Mouse (Mus musculus) testis, adult 2 months (tissue): ENCODE results near the gene Tuba1c. TPM values are rescaled to one million over a fixed set of nuclear protein-coding genes. Genes with fewer than 3 reads are reported as not detected.

Source experiments
- H3K27ac ChIP-seq: fragments of 200-500 bp; 2 replicates; pipeline ENCODE4 v1.5.1; 2012; ENCODE audit warnings: low read depth, low read length; ENCODE audit not compliant: control insufficient read depth, insufficient read depth
- H3K27me3 ChIP-seq: fragments of 200-500 bp; 2 replicates; pipeline ENCODE4 v1.6.1; 2012; ENCODE audit warnings: mild to moderate bottlenecking, low read length, moderate library complexity; ENCODE audit not compliant: control insufficient read depth, insufficient read depth
- H3K36me3 ChIP-seq: fragments of 200-500 bp; 2 replicates; pipeline ENCODE4 v1.6.1; 2012; ENCODE audit warnings: mild to moderate bottlenecking, low read length; ENCODE audit not compliant: control insufficient read depth, insufficient read depth
- H3K4me1 ChIP-seq: fragments of 200-500 bp; 2 replicates; pipeline ENCODE4 v1.6.1; 2012; ENCODE audit warnings: low read length; ENCODE audit not compliant: control insufficient read depth, insufficient read depth
- H3K4me3 ChIP-seq: fragments of 200-500 bp; 2 replicates; pipeline ENCODE4 v1.5.1; 2012; ENCODE audit warnings: low read depth, mild to moderate bottlenecking, low read length, moderate library complexity, mixed read lengths; ENCODE audit not compliant: control insufficient read depth
- CTCF ChIP-seq: fragments of 200-500 bp; IDR thresholded peaks from 2 replicates; pipeline ENCODE4 v1.5.1; 2012; ENCODE audit warnings: low read depth, mild to moderate bottlenecking, inconsistent platforms, low read length, moderate library complexity; ENCODE audit not compliant: control insufficient read depth, insufficient read depth, insufficient replicate concordance
- POLR2A ChIP-seq: fragments of 200-500 bp; IDR thresholded peaks from 2 replicates; pipeline ENCODE4 v1.6.1; 2012; ENCODE audit warnings: low read depth, mild to moderate bottlenecking, inconsistent platforms, low read length, moderate library complexity; ENCODE audit not compliant: control insufficient read depth
- polyA plus RNA-seq: library from polyadenylated mRNA; depleted of rRNA; stranded (reverse); fragments of >200 nt; gene quantifications from 2 replicates; pipeline ENCODE4 v1.2.3, GENCODE M21; 2012

Tuba1c gene
- polyA plus RNA-seq, 1 experiment: 227 TPM

- no peak for TF ChIP-seq CTCF
- H3K4me1 ChIP-seq: no peaks in the 10 kb centered on the region
- no peaks in the 10 kb centered on the region for H3K27me3 ChIP-seq
- H3K27ac ChIP-seq: no peak overlapping the region
- H3K4me3 ChIP-seq: no peak overlapping the region
- no peaks in the 10 kb centered on the region for H3K36me3 ChIP-seq
Observed at GRCm38 (mm10) chr15:99011946-99012345, 17.7 kb upstream of the Tuba1c start.

- no peak overlapping the region for H3K4me3 ChIP-seq
- H3K36me3 ChIP-seq: no peaks in the 10 kb centered on the region
- H3K4me1 ChIP-seq: peaks cover 5% of the 10 kb centered on the region
- H3K27me3 ChIP-seq: no peaks in the 10 kb centered on the region
- no peak overlapping the region for H3K27ac ChIP-seq
- TF ChIP-seq POLR2A: no peak
- TF ChIP-seq CTCF: no peak
Observed at GRCm38 (mm10) chr15:99014496-99015030, 15.1 kb upstream of the Tuba1c start.

- no peak overlapping the region for H3K4me3 ChIP-seq
- TF ChIP-seq POLR2A (no peak), CTCF (no peak)
- H3K36me3 ChIP-seq: no peaks in the 10 kb centered on the region
- H3K4me1 ChIP-seq: peaks cover 5% of the 10 kb centered on the region
- peak overlapping the region; percentile 26; the same call in 1 of the 2 replicates for H3K27ac ChIP-seq
- H3K27me3 ChIP-seq: no peaks in the 10 kb centered on the region
Observed at GRCm38 (mm10) chr15:99017355-99017761, 12.3 kb upstream of the Tuba1c start.

- no peak overlapping the region for H3K27ac ChIP-seq
- no peaks in the 10 kb centered on the region for H3K27me3 ChIP-seq
- TF ChIP-seq POLR2A (no peak), CTCF (no peak)
- peaks cover 5% of the 10 kb centered on the region for H3K4me1 ChIP-seq
- no peaks in the 10 kb centered on the region for H3K36me3 ChIP-seq
- no peak overlapping the region for H3K4me3 ChIP-seq
Observed at GRCm38 (mm10) chr15:99017986-99018385, 11.7 kb upstream of the Tuba1c start.

- Histone ChIP-seq H3K4me1 (peaks cover 5% of the 10 kb centered on the region), H3K27me3 (no peaks in the 10 kb centered on the region), H3K27ac (no peak overlapping the region), H3K4me3 (no peak overlapping the region), H3K36me3 (no peaks in the 10 kb centered on the region)
- TF ChIP-seq CTCF (no peak), POLR2A (no peak)
Observed at GRCm38 (mm10) chr15:99018630-99019029, 11.1 kb upstream of the Tuba1c start.

GRCm38 (mm10) chr15:99019436-99019835 lies 10.3 kb upstream of the Tuba1c start:
- no peak overlapping the region for H3K4me3 ChIP-seq
- H3K27ac ChIP-seq: no peak overlapping the region
- TF ChIP-seq POLR2A (no peak), CTCF (no peak)
- no peaks in the 10 kb centered on the region for H3K36me3 ChIP-seq
- peaks cover 5% of the 10 kb centered on the region for H3K4me1 ChIP-seq
- H3K27me3 ChIP-seq: no peaks in the 10 kb centered on the region

GRCm38 (mm10) chr15:99020171-99020570 lies 9.5 kb upstream of the Tuba1c start:
- Histone ChIP-seq H3K4me1 (peaks cover 5% of the 10 kb centered on the region), H3K4me3 (no peak overlapping the region)

GRCm38 (mm10) chr15:99021255-99021654 lies 8.4 kb upstream of the Tuba1c start:
- TF ChIP-seq POLR2A (no peak), CTCF (no peak)
- no peak overlapping the region for H3K27ac ChIP-seq
- H3K4me3 ChIP-seq: no peak overlapping the region
- H3K27me3 ChIP-seq: no peaks in the 10 kb centered on the region
- peaks cover 10% of the 10 kb centered on the region for H3K4me1 ChIP-seq
- H3K36me3 ChIP-seq: no peaks in the 10 kb centered on the region

More at GRCm38 (mm10) chr15:99020171-99020570, 9.5 kb upstream of the Tuba1c start:
- no peak for TF ChIP-seq CTCF
- TF ChIP-seq POLR2A: no peak
- Histone ChIP-seq H3K27me3 (no peaks in the 10 kb centered on the region), H3K27ac (no peak overlapping the region), H3K36me3 (no peaks in the 10 kb centered on the region)
